Mouse (Mus musculus) urinary bladder, adult 18-20 months (tissue): ENCODE data around the gene Pwwp2b.

Source experiments
- DNase-seq, 2 experiments: peaks; one replicate each; pipeline ENCODE4 v3.0.0; 2022; ENCODE audit warnings: low spot score in 2 of 2, mixed read lengths in 2 of 2

Pwwp2b gene

GRCm38 (mm10) chr7:139264337-139264736 lies 16.1 kb downstream of the Pwwp2b start:
- DNase-seq, result no peak

- DNase-seq, result no peak
Observed at GRCm38 (mm10) chr7:139265634-139266033, 17.4 kb downstream of the Pwwp2b start.

- no peak for DNase-seq
Observed at GRCm38 (mm10) chr7:139266431-139266830, 18.1 kb downstream of the Pwwp2b start.

GRCm38 (mm10) chr7:139266886-139267870 lies 18.9 kb downstream of the Pwwp2b start:
- peak; percentile 48 to 61 for DNase-seq

GRCm38 (mm10) chr7:139270738-139271137 lies 22.5 kb downstream of the Pwwp2b start:
- no peak for DNase-seq

GRCm38 (mm10) chr7:139271871-139272270 lies 23.6 kb downstream of the Pwwp2b start:
- DNase-seq, result no peak

GRCm38 (mm10) chr7:139272639-139273396 lies 24.5 kb downstream of the Pwwp2b start:
- DNase-seq, result no peak

- no peak for DNase-seq
Observed at GRCm38 (mm10) chr7:139273397-139273719, 25.1 kb downstream of the Pwwp2b start.

- DNase-seq, result no peak
Observed at GRCm38 (mm10) chr7:139275586-139275985, 27.3 kb downstream of the Pwwp2b start.

GRCm38 (mm10) chr7:139276150-139276549 lies 27.9 kb downstream of the Pwwp2b start:
- no peak for DNase-seq

GRCm38 (mm10) chr7:139277536-139277935 lies 29.3 kb downstream of the Pwwp2b start:
- no peak for DNase-seq

- DNase-seq, result no peak
Observed at GRCm38 (mm10) chr7:139279571-139279970, 31.3 kb downstream of the Pwwp2b start.

- DNase-seq, result peak; percentile 44 to 54
Observed at GRCm38 (mm10) chr7:139280044-139280443, 31.8 kb downstream of the Pwwp2b start.

GRCm38 (mm10) chr7:139281195-139281594 lies 32.9 kb downstream of the Pwwp2b start:
- DNase-seq, result peak; percentile 59 to 73

- no peak for DNase-seq
Observed at GRCm38 (mm10) chr7:139282037-139282436, 33.8 kb downstream of the Pwwp2b start.

- no peak for DNase-seq
Observed at GRCm38 (mm10) chr7:139285295-139285943, 37.1 kb downstream of the Pwwp2b start.

- no peak for DNase-seq
Observed at GRCm38 (mm10) chr7:139288540-139288939, 40.3 kb downstream of the Pwwp2b start.

- DNase-seq, result no peak
Observed at GRCm38 (mm10) chr7:139293350-139293749, 45.1 kb downstream of the Pwwp2b start.

- no peak for DNase-seq
Observed at GRCm38 (mm10) chr7:139294076-139294475, 45.8 kb downstream of the Pwwp2b start.

- no peak for DNase-seq
Observed at GRCm38 (mm10) chr7:139295653-139296052, 47.4 kb downstream of the Pwwp2b start.

GRCm38 (mm10) chr7:139296552-139297100 lies 48.3 kb downstream of the Pwwp2b start:
- peak in 1 of 2 experiments; percentile 80 for DNase-seq

- DNase-seq, result no peak
Observed at GRCm38 (mm10) chr7:139298446-139298845, 50.2 kb downstream of the Pwwp2b start.
